Mouse (Mus musculus): ENCODE results near the gene Ucma.

Ucma gene

GRCm38 (mm10) chr2:5001266-5001665 lies 25.3 kb downstream of the Ucma start:
- DNase-seq (ENCODE audit: low spot score) = no peak

- no peak for DNase-seq (ENCODE audit: low spot score)
Observed at GRCm38 (mm10) chr2:5007107-5007506, 31.2 kb downstream of the Ucma start.

GRCm38 (mm10) chr2:5011898-5012490 lies 36.1 kb downstream of the Ucma start:
- DNase-seq (ENCODE audit: low spot score) = no peak

- peak; percentile 93 for DNase-seq (ENCODE audit: low spot score)
Observed at GRCm38 (mm10) chr2:5012491-5013324, 36.8 kb downstream of the Ucma start, which contains the start of gene Mcm10. Mcm10 (minus strand) TSS chr2:5012791.

GRCm38 (mm10) chr2:5014616-5015015 lies 38.7 kb downstream of the Ucma start:
- no peak for DNase-seq (ENCODE audit: low spot score)

GRCm38 (mm10) chr2:5015527-5015926 lies 39.6 kb downstream of the Ucma start:
- DNase-seq (ENCODE audit: low spot score) = no peak

GRCm38 (mm10) chr2:5016922-5017321 lies 41.0 kb downstream of the Ucma start:
- no peak for DNase-seq (ENCODE audit: low spot score)

GRCm38 (mm10) chr2:5019708-5020107 lies 43.8 kb downstream of the Ucma start:
- no peak for DNase-seq (ENCODE audit: low spot score)

GRCm38 (mm10) chr2:5023275-5023674 lies 47.4 kb downstream of the Ucma start:
- no peak for DNase-seq (ENCODE audit: low spot score)

- no peak for DNase-seq (ENCODE audit: low spot score)
Observed at GRCm38 (mm10) chr2:5023699-5024399, 47.9 kb downstream of the Ucma start.

- no peak for DNase-seq (ENCODE audit: low spot score)
Observed at GRCm38 (mm10) chr2:5025162-5025733, 49.3 kb downstream of the Ucma start.

GRCm38 (mm10) chr2:5027057-5027456 lies 51.1 kb downstream of the Ucma start:
- no peak for DNase-seq (ENCODE audit: low spot score)

GRCm38 (mm10) chr2:5028047-5028446 lies 52.1 kb downstream of the Ucma start:
- no peak for DNase-seq (ENCODE audit: low spot score)

- no peak for DNase-seq (ENCODE audit: low spot score)
Observed at GRCm38 (mm10) chr2:5029808-5030207, 53.9 kb downstream of the Ucma start.

- DNase-seq (ENCODE audit: low spot score) = no peak
Observed at GRCm38 (mm10) chr2:5031215-5031614, 55.3 kb downstream of the Ucma start.

GRCm38 (mm10) chr2:5032665-5033064 lies 56.7 kb downstream of the Ucma start:
- DNase-seq (ENCODE audit: low spot score) = no peak

GRCm38 (mm10) chr2:5033546-5034420 lies 57.9 kb downstream of the Ucma start:
- no peak for DNase-seq (ENCODE audit: low spot score)

GRCm38 (mm10) chr2:5034801-5035200 lies 58.9 kb downstream of the Ucma start:
- DNase-seq (ENCODE audit: low spot score) = no peak

- DNase-seq (ENCODE audit: low spot score) = no peak
Observed at GRCm38 (mm10) chr2:5035241-5035640, 59.3 kb downstream of the Ucma start.

All from testis, postnatal 14 days (tissue).